Mouse (Mus musculus) gastrocnemius, postnatal 36 days (tissue): Measurements from ENCODE around the gene Lnx2. TPM values are rescaled to one million over a fixed set of nuclear protein-coding genes. Genes with fewer than 3 reads are reported as not detected.

ENCODE experiments used
- DNase-seq, 2 experiments: peaks; one replicate each; pipeline ENCODE4 v3.0.0; 2022
- intact Hi-C: fragments of 180-260 bp; cut with DNase I; formaldehyde crosslinking; loops from one replicate; pipeline ENCODE4 v1.15.1; 2025
- total RNA-seq, 2 experiments: library from RNA; stranded (reverse); gene quantifications; 2 replicates each; pipeline ENCODE4 v1.2.3; 2021

The Lnx2 gene
- total RNA-seq, 2 experiments from 2014 or later = 2.1 to 2.4 TPM

DNA sequence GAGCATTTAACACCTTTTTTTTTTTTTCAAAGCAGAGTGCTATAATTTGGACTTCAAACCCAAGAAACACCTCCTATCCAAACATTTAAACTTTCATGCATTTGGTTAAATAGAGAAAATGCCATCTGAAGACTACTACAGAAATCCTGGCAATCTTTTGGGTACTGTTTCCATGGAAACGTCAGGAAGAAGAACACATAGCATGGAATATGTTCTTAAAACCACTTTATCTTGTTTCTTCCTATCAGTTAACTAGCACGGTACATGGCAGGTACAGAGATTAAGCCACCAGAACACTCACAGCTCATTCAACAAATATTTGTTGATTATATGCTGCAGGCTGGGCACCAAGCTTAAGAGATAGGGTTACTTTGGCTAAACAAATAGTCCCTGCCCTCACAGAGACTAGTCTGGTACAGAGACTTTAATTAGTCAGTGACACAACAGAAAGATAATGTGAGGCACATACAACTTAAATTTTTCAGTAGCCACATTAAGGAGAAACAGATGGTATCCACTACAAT, 21.6 kb downstream of the Lnx2 start:
- intact Hi-C loops = no loop called here
- DNase-seq = no peak

DNA sequence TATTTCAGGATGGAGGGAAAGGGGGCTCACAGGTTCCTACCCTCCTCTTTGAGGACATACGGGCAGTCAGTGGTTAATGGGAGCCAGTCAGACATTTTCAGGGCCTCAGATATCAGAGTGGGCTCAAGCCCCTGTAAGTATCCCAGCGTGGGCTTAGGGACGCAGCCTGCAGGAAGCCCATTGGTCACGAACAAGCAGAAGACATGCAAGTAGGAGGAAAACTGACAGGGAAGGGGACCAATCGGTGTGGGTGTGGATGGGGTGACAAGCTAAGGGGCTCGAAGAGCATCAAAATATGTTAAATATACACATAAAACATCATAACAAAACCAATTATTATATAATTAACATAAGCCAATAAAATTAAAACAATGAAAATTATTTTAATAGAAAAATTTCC, 22.1 kb downstream of the Lnx2 start:
- intact Hi-C loops = no loop called here
- no peak for DNase-seq

DNA sequence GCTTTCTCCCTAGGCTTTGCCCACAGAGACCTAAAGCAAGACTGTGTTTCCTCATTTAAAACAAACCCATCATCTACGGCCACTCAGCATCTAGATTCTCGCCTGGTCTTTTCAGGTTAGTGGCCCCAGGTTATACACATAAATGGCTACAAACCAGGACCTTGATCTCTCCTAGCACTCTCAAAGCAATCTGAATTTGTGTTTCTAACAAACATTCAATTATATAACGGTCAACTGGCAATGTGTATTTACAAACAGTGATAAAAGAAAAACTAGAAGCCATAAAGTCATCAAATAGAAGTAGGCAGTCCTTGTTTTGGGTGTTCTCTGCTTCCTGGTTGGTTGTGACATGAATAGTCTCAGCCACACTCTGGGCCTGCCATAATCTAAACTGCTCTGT, 22.9 kb downstream of the Lnx2 start:
- intact Hi-C loops = no loop called here
- no peak for DNase-seq

DNA sequence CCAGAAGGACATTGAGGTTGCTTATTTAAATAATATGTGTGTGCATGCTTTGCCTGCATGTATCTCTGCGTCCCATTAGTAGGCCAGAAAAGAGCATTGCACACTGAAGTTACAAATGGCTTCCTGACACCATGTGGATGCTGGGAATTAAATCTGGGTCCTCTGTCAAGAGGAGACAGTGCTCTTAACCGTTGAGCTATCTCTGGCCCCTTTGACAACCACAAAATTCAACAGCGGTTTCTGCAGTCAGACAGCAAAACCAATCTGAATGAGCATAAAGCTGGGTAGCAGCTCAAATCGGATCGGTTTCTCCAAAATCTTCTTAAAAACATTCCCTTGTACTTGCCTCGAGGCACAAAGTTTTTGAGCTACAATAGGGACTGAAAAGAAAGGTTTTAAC, 23.3 kb downstream of the Lnx2 start:
- no peak for DNase-seq
- intact Hi-C loops = no loop called here

DNA sequence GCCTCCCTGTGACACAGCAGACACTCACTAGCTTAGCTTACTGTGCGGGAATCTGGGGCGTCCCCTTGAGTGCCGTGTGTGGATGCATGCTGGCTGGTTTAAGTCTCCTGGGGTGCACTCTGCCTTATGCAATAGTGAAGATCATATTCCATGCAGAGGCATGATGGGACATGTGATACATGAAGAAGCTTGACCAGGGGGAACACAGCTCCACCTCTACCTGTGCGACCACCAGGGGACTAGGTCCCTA, 24.2 kb downstream of the Lnx2 start:
- intact Hi-C loops = no loop called here
- DNase-seq = no peak

DNA sequence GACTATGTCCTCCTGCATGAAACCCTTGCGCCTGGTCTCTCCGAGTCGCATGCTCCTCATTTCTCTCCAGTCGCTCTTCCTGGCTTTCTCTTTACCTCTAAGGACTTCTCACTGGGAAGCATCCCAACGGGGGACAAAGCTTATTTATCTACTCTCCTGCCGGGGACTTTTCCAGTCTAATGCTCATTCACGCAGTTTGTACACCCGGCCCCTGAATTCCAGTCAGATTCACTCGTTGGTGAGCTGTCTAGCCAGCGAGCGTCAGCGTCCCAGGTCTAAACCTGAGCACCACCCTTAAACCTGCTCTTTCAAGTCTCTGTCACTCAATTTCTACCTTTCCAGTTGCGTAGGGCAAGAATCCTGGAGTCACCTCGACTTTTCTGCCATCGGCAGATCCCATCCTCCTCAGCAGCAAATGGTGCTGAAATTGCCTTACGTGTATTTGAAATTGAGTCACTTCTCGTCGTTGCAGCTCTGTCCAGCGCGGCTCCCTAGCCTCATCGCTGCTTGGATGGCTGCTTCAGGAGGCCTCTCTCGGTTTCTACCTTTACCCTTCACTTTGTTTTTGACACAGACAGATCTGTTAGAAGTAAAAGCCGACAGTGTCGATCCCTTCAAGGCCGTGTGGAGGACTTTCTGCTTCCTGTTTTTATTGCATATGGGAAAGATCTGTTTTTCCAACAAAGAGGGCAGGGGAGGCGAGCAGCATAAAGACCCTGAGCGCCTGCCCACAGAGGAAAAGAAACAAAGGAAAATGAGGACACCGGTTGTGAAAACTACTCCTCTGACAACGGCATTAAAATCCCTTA, 24.7 kb downstream of the Lnx2 start:
- no peak for DNase-seq
- intact Hi-C loops = no loop called here

DNA sequence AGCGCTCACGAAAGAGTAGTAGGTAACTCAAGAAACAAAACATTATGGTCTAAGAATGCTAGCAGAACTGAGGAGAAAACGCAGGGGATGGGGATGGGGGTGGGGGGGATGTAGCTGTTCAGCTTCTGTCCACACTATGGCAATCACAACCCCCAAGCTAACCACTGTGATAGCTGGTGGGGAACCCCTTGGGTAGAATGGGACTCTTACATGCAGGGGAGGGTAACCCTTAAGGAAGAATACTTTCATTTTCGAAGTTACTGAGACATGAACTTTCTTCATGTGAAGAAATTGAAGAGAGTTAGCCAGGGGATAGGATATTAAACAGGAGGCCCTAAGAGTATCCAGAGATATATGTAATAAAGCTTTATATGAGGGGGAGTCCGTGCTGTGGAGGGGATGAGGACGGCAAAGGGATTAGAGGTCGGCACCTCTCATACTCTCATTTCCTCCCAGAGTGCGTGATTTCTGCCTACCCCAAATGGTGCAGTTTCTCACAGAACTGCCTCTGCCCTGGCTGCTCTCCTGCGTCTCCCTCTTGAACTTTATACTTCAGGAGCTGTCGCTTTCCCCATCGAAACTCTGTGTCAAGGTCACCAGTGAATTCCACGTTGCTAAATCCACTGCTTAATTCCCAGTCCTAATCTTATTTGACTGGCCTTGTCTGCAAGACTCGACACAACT, 25.4 kb downstream of the Lnx2 start:
- intact Hi-C loops = no loop called here
- no peak for DNase-seq

DNA sequence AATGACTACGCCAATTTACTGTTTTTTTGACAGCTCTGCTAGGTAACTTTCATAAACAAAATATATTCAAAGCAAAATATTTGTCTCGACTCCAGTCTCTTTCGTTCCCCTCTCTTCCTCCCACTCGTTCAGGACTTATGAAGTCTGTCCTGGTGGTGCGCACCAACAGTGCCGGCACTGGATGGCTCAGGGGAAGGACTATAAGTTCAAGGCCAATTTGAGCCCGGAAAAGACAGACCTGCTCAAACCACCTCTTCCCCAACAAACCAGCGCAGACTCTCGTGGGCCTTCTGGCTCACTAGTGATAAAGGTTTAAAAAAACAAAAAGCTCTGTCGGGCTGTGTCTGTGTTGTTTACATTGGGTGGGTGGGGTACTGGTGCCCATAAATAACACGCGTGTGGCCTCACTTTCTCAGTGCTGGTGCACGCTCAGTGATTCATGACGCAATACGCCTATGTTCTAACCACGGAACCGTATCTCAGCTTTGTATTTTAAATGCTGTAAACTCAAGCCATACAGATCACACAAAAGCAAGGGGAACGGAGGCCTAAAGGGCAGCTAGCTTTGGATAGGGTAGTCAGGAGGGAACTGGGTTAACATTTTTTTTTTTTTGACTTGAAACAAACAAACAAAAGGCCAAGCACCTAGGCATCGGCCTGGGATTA, 26.7 kb downstream of the Lnx2 start:
- DNase-seq = no peak
- intact Hi-C loops = no loop called here

DNA sequence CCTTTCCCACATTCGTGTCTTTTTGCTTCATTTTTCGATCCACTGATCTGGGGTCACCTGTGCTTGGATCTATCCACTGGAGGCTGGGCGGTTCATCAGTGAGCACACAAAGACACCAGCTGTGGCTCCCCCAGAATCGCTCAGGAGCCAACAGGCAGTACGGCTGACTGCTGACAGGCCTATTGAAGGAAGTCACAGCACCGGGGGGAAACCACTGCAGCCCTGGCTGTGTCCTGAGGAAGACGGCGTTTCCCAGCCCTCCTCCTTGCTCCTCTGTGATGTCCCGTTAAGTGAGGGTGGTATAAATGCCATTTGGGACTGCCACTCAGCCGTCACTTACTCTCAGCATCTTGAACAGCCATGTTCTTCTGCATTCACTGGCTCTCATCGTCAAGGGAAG, 30.5 kb downstream of the Lnx2 start:
- no peak for DNase-seq
- intact Hi-C loops = no loop called here

DNA sequence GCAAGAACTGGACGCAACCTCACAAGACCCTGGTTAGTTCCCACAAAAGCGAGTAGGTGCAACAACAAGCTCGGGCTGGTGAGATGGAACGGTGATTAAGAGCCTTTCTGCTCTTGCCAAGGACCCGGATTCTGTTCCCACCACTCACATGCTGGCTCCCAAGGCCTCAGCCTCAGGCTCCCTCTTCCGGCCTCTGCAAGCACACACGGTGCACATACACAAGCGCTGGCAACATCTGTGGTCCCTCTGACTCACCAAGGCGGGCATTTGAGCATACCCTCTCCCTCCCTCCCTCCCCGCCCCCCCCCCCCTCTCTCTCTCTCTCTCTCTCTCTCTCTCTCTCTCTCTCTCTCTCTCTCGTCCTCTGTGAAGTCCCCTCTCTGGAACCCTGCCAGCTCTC, 31.1 kb downstream of the Lnx2 start:
- intact Hi-C loops = no loop called here
- no peak for DNase-seq

DNA sequence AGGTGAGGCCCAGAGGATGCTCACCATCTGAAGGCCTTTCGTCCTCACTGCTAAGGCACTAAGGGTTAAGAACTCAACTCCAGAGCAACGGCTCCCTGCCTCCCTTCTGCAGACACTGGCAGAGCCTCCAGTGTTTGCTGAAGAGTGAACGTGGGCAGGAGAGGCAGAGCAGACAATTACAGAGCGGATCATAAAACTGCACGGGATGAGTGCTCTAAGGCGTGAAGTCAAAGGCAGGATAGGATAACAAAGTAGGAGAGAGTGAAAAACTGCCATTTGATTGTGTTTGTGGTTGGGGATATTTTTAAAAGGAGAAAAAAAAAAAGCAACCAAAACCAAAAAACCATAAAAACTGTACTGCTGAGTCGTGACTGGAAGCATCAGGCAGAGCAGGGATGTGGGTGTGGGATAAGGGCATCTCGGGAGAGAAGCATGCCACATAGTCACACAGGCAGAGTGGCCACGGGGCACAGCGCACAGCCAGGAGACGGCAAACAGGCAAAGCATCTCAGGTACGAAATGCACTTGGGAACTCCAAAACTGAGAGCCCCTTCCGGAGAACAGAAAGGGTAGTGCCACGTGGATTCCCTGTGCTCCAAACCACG, 33.0 kb downstream of the Lnx2 start:
- DNase-seq = no peak
- intact Hi-C loops = no loop called here

DNA sequence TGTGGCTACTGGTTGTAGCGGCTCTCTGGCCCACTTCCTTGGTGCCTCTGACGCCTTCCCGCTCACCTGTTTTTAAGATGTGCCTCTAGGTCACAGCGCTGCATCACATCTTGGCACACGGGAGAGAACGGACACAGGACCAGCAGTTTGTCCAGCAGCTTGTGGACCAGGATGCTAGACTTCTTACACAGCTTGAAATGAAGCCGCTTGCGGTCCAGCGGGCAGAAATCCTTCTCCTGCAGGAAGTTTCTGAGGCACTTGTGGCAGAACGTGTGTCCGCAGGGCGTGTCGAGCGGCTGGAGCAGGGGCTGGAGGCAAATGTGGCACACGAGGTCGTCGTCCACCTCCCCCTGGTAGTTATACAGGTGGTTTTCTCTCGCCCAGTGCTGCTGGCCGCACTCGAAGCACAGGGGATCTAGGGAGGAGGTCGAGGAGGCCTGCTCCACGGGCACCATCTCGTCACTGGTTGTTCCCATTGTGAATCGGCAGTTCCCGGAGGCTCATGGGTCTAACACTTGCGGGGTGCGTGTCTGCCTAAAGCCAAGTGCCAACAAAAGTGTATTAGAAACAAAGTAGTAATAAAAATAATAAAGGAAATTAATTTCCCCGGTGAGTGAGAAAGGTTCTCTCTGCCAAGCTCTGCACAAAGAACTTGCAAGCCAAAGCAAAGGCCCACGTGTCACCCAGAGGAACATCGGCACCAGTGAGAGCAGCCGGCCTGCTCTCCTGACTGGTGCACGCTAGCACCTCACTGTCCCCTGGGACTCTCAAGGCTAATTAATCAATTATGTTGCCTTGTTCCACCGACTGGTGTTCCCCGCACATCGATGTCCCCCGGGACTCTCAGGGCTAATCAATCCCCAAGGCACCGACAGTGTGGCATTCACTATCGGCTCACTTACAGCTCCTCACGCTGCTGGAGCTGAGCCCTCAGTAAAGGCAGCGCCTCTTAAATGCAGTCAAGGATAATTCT, 34.1 kb downstream of the Lnx2 start:
- intact Hi-C loops = no loop called here
- no peak for DNase-seq

DNA sequence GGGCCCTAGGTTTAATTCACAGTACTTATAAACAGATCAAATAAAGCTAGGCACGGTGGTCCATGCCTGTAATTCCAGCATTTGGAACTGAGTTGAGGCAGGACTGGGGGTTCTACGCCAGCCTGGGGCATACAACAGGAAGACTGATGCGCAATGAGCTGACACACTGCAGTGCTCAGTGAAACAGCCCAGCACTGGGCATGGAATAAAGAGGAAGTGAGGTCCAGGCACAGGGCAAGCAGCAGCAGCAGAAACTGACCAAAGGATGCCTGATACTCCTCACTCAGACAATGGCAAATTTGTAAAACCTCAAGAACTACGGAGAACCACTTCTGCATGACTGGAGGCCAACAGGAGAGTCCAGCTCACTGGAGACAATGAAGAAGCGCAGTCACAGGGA, 37.0 kb downstream of the Lnx2 start:
- intact Hi-C loops = loop anchor here (5.0 kb wide), 1 partner anchor 38 kb away; the partner anchor contains the start of genes Lnx2 and Polr1d
- DNase-seq = no peak

DNA sequence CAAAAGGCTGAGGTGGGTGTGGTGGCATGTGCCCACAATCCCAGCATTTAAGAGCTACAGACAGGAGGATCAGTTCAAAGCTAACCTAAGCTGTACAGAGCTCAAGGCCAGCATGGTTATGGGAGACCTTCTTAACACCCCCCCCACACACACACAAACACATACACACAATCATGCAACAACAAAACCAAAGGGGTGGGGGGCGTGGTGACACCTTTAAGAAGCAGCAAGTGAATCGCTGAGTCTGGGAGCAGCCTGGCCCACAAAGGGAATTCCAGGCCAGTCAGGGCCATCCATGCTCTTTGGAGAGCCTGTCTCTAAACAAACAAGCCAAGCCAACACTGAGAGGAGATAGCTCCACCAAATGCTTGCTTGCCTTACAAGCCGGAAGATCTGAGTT, 38.8 kb downstream of the Lnx2 start:
- intact Hi-C loops = loop anchor here (2.0 to 5.0 kb wide), 2 partner anchors 40 to 75 kb away; partner anchors contain the start of genes Lnx2, Mtif3 and Polr1d

DNA sequence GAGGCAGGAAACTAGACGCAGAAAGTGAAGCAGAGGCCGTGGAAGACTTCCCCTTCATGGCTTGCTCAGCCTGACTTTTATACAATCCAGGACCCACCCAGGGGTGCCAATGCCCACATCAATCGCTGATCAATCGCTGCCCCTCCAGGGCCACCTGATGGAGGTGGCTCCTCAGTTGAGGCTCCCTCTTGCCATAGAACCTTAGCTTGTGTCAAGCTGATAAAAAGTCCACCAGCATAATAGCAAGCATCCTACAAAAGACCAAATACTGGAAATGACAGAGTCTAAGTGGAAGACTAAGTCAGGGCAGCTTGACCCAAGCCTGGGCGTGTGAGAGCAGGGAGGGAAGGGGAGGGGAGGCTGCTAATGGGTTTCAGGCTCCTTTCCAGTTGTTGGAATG, 39.7 kb downstream of the Lnx2 start:
- intact Hi-C loops = loop anchor here (2.0 to 5.0 kb wide), 2 partner anchors 41 to 74 kb away; partner anchors contain the start of genes Lnx2, Mtif3 and Polr1d
- DNase-seq = no peak

More for the DNA sequence above, 38.8 kb downstream of the Lnx2 start:
- DNase-seq = no peak

DNA sequence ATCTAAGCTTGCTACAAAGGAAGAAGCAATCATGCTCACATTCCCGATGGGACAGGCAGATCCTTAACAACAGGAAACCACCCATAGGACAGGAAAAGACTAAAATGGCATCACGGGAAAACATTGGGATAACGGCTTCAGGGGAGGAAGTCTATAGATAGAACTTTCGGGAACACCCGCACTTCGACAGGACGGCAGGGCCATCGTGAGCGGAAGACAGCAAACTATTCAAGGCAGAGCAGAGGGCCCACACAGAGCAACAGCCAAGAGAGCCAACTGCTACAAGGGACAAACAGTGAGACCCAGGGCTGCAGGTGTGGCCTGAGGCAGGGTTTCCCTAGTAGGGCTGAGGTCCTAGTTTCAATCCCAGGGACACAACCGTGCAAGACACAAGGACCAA, 40.4 kb downstream of the Lnx2 start:
- intact Hi-C loops = loop anchor here (2.0 to 5.0 kb wide), 2 partner anchors 41 to 73 kb away; partner anchors contain the start of genes Lnx2, Mtif3 and Polr1d
- no peak for DNase-seq

DNA sequence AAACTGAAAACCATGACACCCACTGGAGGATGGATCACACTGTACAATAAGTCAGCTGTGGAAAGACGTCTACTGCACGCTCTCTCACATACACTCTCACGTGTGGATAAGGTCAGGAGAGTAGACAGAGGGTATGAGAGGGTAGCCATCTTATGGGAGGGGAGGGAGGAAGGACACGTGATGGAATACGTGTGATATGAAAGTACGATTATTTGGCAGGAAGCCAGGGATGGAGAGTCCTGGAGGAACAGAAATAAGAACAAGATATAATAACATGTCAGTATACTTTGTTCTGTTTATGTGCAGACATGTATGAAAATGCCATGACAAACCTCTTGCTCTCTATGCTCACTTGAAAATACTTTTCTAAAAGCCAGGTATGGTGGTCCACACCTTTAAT, 41.1 kb downstream of the Lnx2 start:
- DNase-seq = no peak
- intact Hi-C loops = loop anchor here (5.0 kb wide), 1 partner anchor 42 kb away; the partner anchor contains the start of genes Lnx2 and Polr1d

DNA sequence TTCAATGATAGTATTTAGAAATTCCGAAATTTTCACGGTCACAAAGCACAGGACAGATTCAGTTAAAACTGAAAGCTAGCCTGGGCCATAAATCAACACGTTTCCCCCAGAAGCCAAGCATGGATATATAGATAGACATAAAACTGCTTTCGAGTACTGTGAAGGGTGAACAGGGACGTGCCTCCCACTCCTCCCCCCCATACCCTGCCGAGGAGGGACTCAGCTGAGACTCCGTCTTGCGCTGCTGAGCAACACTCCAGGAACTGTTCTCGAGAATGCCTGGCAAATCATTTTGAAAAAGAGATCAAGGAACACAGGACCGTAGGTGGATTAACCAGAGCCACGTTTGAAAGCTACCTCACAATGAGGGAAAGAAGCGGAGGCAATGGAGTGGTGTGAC, 42.1 kb downstream of the Lnx2 start:
- intact Hi-C loops = no loop called here
- no peak for DNase-seq

DNA sequence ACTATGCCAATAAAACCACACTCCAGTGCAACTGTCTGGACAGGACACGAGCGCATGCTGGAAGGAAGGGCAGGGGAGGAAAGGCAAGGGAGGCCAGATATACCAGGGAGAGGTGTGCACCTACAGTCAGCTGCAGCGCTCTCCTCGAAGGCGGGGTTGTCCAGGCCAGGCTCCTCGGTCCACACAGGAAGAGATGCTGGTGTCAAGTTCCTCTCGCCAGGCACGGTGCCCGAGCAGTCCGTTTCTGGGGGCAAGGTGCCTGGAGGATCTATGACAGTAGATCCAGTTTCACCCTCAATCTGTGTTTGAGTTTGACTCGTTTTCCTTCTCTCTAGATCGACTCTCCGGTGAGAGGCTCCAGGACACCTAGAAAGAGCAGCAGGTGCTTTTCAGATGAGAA, 43.2 kb downstream of the Lnx2 start:
- DNase-seq = peak in 1 of 2 experiments; percentile 29
- intact Hi-C loops = no loop called here

DNA sequence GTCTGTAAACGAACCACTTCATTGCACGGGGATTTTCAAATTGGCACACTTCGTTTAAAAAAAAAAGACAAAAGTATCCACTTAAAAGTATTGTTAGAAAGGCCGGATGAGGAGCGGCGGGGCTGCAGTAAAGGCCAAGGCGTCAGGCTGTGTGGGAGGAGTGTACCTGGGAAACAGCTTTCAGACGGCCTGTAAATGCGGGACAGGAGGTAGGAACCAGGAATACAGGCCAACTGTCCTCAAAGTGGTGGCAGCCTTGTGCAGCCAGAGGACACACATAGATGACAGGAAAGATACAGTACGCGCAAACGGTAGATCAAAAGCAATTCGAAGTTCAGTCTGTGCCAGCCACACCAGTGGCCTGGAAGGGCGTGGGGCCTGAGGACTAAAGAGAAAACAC, 45.1 kb downstream of the Lnx2 start:
- DNase-seq = no peak
- intact Hi-C loops = no loop called here
